Mouse (Mus musculus) forebrain, embryonic 14.5 days (tissue): ENCODE measurements around the gene Rnf40. TPM values are rescaled to one million over a fixed set of nuclear protein-coding genes. Genes with fewer than 3 reads are reported as not detected.

Source experiments
- ATAC-seq: fragments of 200-750 bp; cut with Nextera tagmentation; 2 replicates; pipeline ENCODE4 v1.8.0; 2017; ENCODE audit warnings: mild to moderate bottlenecking, moderate library complexity
- DNase-seq: peaks from one replicate; pipeline ENCODE4 v3.0.0-alpha.2; 2015; ENCODE audit warnings: low spot score
- H3K27ac ChIP-seq: fragments of 300-500 bp; sonication (generic); 2 replicates; pipeline ENCODE4 v1.5.1; 2014; ENCODE audit warnings: low read depth, mild to moderate bottlenecking, control low read depth, low read length, moderate library complexity
- H3K27me3 ChIP-seq: fragments of 300-500 bp; sonication (generic); replicated peaks from 2 replicates; pipeline ENCODE4 v1.6.1; 2014; ENCODE audit warnings: low read length, control low read depth, mixed read lengths; ENCODE audit not compliant: control insufficient read depth, insufficient read depth
- H3K36me3 ChIP-seq: fragments of 300-500 bp; sonication (generic); 2 replicates; pipeline ENCODE4 v1.6.1; 2014; ENCODE audit warnings: low read length, control low read depth; ENCODE audit not compliant: control insufficient read depth, insufficient read depth
- H3K4me1 ChIP-seq: fragments of 300-500 bp; sonication (generic); 2 replicates; pipeline ENCODE4 v1.6.1; 2014; ENCODE audit warnings: antibody characterized with exemption, low read length, control low read depth; ENCODE audit not compliant: control insufficient read depth, insufficient read depth
- H3K4me2 ChIP-seq: fragments of 300-500 bp; sonication (generic); 2 replicates; pipeline ENCODE4 v1.6.1; 2014; ENCODE audit warnings: mild to moderate bottlenecking, control low read depth, low read length
- H3K4me3 ChIP-seq: fragments of 300-500 bp; sonication (generic); 2 replicates; pipeline ENCODE4 v1.5.1; 2014; ENCODE audit warnings: low read depth, low read length, control low read depth
- H3K9ac ChIP-seq: fragments of 300-500 bp; sonication (generic); 2 replicates; pipeline ENCODE4 v1.6.1; 2014; ENCODE audit warnings: mild to moderate bottlenecking, low read length, control low read depth, moderate library complexity
- H3K9me3 ChIP-seq: fragments of 300-500 bp; sonication (generic); replicated peaks from 2 replicates; pipeline ENCODE4 v1.6.1; 2016; ENCODE audit warnings: low read length, control low read depth, mixed read lengths; ENCODE audit not compliant: control insufficient read depth
- WGBS: fragments of 180-500 bp; shearing (Covaris S2); extraction: QIAGEN DNeasy Blood & Tissue Kit; methylation state at CpG from one replicate; pipeline ENCODE4 v1.1.7; 2014; 5-methylcytosine and 5-hydroxymethylcytosine counted together
- polyA plus RNA-seq: library from polyadenylated mRNA; unstranded; fragments of >200 nt; fragmentation: Nextera tagmentation; extraction: Ambion mirVana; gene quantifications from 2 replicates; pipeline ENCODE4 v1.2.1, GENCODE M21; 2014

Rnf40 gene
- polyA plus RNA-seq = 26.2 and 39.6 TPM in 2 replicates

DNA sequence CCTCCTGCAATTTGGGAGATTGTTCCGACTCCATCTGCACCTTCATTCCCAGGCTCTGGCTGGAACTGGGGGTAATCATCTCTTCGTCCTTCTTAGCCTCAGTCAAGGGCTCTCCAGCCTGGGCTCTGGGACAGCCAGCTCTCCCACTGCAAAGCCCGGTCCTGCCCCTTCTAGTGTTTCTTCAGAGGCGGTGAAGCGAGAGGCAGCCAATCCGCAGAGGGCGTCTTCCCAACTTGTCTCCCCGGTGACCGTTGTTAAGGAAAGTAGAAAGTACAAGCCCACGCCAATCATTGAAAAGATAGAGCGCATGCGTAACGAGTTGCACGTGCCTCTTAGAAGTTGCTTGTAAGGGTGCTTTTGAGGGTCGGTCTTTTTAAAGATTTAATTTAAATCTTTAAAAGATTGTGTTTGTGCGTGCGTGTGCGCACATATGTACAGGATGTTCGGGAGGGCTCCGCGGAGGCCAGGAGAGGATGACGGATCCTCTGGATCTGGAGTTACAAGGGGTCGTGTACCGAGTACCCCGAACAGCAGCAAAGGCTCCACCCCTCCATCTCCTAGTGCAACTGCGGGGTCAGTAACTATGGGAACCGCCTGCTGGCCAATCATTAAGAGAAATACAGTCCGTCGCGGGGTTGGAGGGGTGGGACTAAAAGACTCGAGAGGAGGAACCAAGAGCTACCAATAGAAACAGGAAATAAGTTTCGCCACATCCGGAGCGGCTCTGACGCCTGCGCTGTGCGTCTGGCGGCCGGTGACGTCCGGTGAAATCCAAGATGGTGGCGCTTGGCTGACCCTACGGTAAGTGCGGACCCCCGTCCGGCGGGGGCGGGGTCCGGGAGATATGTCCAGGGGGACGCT lies at the start of gene Rnf40, which contains the start of gene Ccdc189:
TSS of gene Rnf40 (plus strand) at position 757 of the 861 bp plus-strand sequence.
TSS of gene Ccdc189 (minus strand) at position 585 of the 861 bp plus-strand sequence.
- WGBS = under 1% methylated on average over 50 of the region's 50 CpGs

DNA sequence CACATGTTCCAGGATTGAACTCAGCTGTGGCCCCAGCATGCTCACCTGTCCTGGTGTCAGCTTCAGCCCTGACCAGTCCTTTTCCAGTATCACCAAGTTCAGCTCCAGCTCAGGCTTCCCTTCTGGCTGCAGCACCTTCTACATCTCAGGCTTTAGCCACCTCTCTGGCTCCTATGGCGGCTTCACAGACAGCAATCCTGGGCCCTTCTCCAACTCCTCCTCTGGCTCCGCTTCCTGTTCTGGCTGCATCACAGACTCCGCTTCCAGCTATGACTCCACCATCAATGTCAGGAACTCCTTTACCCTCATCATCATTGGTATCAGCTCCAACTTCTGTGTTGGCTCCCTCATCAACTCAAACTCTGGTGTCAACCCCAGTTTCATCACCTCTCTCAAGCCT lies 46.9 kb upstream of the Rnf40 start:
- ATAC-seq = no peak
- no peak for DNase-seq
- 95% methylated on average over 3 of the region's 3 CpGs for WGBS
- Histone ChIP-seq H3K36me3 (peaks cover 92% of the 10 kb centered on the region), H3K4me1 (no peaks in the 10 kb centered on the region), H3K27ac (no peak overlapping the region), H3K9me3 (no peaks in the 10 kb centered on the region), H3K9ac (no peak overlapping the region), H3K4me3 (no peak overlapping the region), H3K27me3 (no peaks in the 10 kb centered on the region), H3K4me2 (no peak overlapping the region)

More for the DNA sequence above, at the start of gene Rnf40, which contains the start of gene Ccdc189:
- DNase-seq = peak; percentile 99
- peak within 1 kb of the TSS; percentile 80 for H3K27ac ChIP-seq
- no peaks in the 10 kb centered on the region for H3K27me3 ChIP-seq
- peak; percentile 98 for ATAC-seq
- peak within 1 kb of the TSS; percentile 60 for H3K4me2 ChIP-seq
- peaks cover 16% of the 10 kb centered on the region for H3K4me1 ChIP-seq
- H3K9ac ChIP-seq = peak within 1 kb of the TSS; percentile 81
- H3K4me3 ChIP-seq = peak within 1 kb of the TSS; percentile 73
- H3K9me3 ChIP-seq = no peaks in the 10 kb centered on the region
- peaks cover 53% of the 10 kb centered on the region for H3K36me3 ChIP-seq

DNA sequence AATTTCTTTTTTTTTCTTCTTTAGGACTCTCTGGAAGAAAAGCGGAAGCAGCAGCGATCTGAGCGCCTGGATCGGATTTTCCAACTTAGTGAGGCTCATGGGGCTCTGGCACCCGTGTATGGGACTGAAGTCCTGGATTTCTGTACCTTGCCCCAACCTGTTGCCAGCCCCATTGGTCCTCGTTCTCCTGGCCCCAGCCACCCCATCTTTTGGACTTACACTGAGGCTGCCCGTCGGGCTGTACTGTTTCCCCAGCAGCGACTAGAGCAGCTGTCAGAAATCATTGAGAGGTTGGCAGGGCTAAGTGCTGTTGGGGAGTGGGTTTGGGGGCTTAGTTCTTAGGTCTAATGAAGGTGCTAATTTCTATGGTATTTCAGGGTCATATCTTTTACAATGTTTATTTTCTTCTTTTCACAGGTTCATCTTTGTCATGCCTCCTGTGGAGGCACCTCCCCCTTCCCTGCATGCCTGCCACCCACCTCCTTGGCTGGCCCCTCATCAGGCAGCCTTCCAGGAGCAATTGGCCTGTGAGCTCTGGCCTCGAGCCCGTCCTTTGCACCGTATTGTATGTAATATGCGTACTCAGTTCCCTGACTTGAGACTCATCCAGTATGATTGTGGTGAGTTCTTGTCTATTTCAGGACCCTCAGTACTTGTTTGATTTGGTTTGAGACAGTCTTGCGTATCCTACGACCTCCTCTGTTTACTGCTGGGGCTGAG lies 39.3 kb upstream of the Rnf40 start:
- H3K4me1 ChIP-seq = no peaks in the 10 kb centered on the region
- H3K9ac ChIP-seq = no peak overlapping the region
- no peak overlapping the region for H3K27ac ChIP-seq
- DNase-seq = peak; percentile 45
- no peak overlapping the region for H3K4me2 ChIP-seq
- peaks cover 82% of the 10 kb centered on the region for H3K36me3 ChIP-seq
- H3K9me3 ChIP-seq = no peaks in the 10 kb centered on the region
- no peaks in the 10 kb centered on the region for H3K27me3 ChIP-seq
- ATAC-seq = no peak
- no peak overlapping the region for H3K4me3 ChIP-seq
- 77% methylated on average over 15 of the region's 15 CpGs for WGBS

DNA sequence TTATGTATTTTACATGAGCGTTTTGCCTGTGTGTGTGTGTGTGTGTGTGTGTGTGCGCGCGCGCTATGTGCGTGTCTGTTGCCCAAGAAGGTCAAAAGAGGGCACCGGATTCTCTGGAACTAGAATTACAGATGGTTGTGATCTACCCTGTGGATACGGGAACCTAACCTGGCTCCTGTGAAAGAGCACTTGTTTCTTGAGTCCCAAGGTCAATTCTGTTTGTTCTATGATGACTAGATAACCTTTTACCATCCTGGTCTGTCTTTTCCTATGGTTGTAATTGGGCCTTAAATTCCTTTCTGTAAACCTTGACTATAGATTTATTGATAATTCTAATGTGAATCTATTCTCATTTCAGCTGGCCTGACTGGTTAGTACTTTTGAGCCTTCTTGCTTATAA lies 37.0 kb upstream of the Rnf40 start:
- H3K36me3 ChIP-seq = peaks cover 87% of the 10 kb centered on the region

DNA sequence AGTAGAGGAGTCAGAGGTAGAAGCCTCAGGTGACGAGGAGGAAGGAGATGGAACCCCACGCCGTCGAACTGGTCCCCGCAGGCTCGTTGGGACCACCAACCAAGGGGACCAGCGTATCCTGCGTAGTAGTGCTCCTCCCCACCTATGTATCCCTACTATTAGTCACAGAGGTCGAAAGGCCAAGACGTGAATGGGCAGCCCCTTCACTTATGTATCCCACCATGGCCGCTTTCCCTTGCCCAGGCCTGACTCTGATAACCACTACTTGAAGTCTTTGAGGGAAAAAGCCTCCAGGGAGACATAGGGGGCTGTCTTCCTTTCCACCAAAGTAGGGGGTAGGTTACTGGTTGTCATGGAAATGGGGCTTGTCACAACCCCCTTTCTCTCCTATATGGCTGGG lies 28.0 kb upstream of the Rnf40 start:
- H3K36me3 ChIP-seq = peaks cover 88% of the 10 kb centered on the region
- 94% methylated on average over 11 of the region's 11 CpGs for WGBS
- no peak for ATAC-seq
- no peak overlapping the region for H3K27ac ChIP-seq
- H3K9ac ChIP-seq = no peak overlapping the region
- H3K4me1 ChIP-seq = no peaks in the 10 kb centered on the region
- no peak overlapping the region for H3K4me2 ChIP-seq
- H3K9me3 ChIP-seq = no peaks in the 10 kb centered on the region
- H3K4me3 ChIP-seq = no peak overlapping the region
- no peaks in the 10 kb centered on the region for H3K27me3 ChIP-seq
- DNase-seq = no peak

More for the DNA sequence above, 37.0 kb upstream of the Rnf40 start:
- ATAC-seq = no peak
- Histone ChIP-seq H3K4me2 (no peak overlapping the region), H3K9ac (no peak overlapping the region), H3K9me3 (no peaks in the 10 kb centered on the region), H3K4me1 (no peaks in the 10 kb centered on the region), H3K27ac (no peak overlapping the region), H3K4me3 (no peak overlapping the region), H3K27me3 (no peaks in the 10 kb centered on the region)
- 97% methylated on average over 8 of the region's 8 CpGs for whole genome bisulfite sequencing
- no peak for DNase-seq

DNA sequence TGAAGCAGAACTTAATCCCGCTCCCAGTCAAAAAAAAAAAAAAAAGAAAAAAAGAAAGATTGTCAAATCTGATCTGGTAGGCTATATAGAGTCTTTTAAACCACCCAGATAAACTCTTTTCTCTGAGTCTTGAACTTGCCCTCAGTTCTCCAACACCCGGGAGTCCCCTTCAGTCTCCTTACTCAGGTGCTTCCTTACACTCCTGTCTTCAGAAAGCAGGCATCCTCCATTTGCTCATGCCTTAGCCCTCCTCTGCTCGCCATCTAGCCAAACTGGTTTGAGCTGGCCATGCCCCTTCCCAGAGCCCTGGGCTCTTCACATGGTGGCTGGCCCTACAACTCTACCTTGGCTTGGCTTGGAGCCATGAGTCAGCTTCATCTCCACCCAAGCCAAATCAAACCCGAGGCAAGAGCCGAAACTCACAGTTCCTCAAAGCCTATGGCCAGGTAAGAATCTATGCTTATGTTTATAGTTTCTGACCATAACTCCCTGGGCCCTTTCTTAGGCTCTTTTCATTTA lies 27.2 kb upstream of the Rnf40 start, which contains the start of gene Tmem265:
TSS of gene Tmem265 (plus strand) at position 51 of the 519 bp plus-strand sequence.
- Histone ChIP-seq H3K4me2 (no peak within 1 kb of the TSS), H3K27ac (no peak within 1 kb of the TSS), H3K4me3 (no peak within 1 kb of the TSS), H3K27me3 (no peaks in the 10 kb centered on the region), H3K36me3 (peaks cover 87% of the 10 kb centered on the region), H3K9ac (no peak within 1 kb of the TSS), H3K9me3 (no peaks in the 10 kb centered on the region), H3K4me1 (no peaks in the 10 kb centered on the region)
- WGBS = 91% methylated on average over 5 of the region's 5 CpGs
- ATAC-seq (no peak), DNase-seq (no peak)

DNA sequence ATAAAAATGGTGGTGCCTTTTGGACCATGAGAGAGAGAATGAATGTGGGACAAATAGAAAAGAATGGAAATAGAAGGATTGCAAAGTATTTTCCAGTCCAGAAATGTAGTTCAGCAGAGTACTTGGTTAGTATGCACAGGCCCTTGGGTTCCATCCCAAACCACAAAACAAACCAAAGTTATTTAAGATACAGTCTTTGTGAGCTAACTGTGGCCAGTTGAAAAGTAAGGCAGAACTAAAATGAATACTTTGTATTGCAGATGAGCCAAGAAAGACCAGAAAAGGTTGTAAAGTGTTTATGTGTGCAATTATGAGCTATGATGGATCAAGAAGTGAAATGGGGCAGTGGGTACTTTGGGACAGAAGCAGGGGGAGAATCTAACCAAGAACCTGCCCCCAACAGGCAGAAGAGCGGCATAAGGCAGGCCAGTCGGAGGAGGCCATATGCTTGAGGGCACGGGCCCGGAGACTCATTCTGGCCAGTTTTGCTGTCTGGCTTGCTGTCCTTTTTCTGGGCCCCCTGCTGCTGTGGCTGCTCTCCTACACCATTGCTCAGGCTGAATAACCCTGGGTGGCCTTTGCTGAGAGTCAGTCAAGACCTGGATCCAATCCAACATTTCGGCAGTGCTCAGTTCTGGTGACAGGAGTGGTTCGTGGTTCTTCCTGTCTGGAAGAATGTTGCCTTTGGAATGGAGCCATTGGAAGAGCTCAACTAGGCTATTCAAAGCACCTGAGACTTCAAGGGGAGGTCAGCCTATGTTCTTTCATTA lies 24.0 kb upstream of the Rnf40 start:
- H3K9ac ChIP-seq = no peak overlapping the region
- no peak overlapping the region for H3K4me3 ChIP-seq
- H3K9me3 ChIP-seq = no peaks in the 10 kb centered on the region
- no peaks in the 10 kb centered on the region for H3K27me3 ChIP-seq
- no peak overlapping the region for H3K27ac ChIP-seq
- no peak for ATAC-seq
- no peak overlapping the region for H3K4me2 ChIP-seq
- peaks cover 68% of the 10 kb centered on the region for H3K36me3 ChIP-seq
- 73% methylated on average over 6 of the region's 6 CpGs for WGBS
- no peaks in the 10 kb centered on the region for H3K4me1 ChIP-seq
- peak; percentile 13 for DNase-seq

DNA sequence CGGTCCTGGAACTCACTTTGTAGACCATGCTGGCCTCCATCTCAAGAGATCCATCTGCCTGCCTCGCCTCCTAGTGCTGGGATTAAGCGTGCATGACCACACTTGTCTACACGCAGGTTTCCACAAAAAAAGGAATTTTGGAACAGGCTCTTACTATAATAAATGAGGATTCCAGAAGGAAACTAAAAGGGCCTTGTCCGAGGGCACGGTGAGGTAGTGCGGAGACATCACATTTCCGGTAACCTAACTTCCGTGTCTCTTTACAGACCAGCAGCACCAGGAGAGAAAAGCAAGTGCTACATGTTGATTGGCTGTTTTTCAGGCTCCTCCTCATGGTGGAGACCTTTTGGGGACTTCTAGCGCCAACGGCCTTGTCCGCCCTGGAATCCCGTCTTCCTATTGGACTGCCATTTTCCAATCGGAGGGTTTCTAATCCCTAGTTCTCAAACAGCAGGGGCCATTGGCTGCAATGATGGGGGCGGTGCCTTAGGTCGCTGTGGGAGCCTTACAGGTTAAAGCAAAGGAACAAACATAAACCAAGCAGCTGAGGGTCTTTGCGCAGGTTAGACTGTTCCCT lies 15.6 kb upstream of the Rnf40 start, which contains the start of gene Phkg2:
TSS of gene Phkg2 (plus strand) at position 446 of the 577 bp plus-strand sequence.
- Histone ChIP-seq H3K9ac (peak within 1 kb of the TSS; percentile 72), H3K4me1 (peaks cover 17% of the 10 kb centered on the region), H3K36me3 (peaks cover 15% of the 10 kb centered on the region), H3K9me3 (no peaks in the 10 kb centered on the region), H3K4me3 (peak within 1 kb of the TSS; percentile 55), H3K27ac (peak within 1 kb of the TSS; percentile 75), H3K27me3 (no peaks in the 10 kb centered on the region), H3K4me2 (peak within 1 kb of the TSS; percentile 93)
- peak; percentile 99 for DNase-seq
- ATAC-seq = peak; percentile 99
- under 1% methylated on average over 17 of the region's 17 CpGs for WGBS
